Mouse (Mus musculus) midbrain, embryonic 11.5 days (tissue): ENCODE data around the gene Kazn. TPM values are rescaled to one million over a fixed set of nuclear protein-coding genes. Genes with fewer than 3 reads are reported as not detected.

ENCODE experiments used
- polyA plus RNA-seq: library from polyadenylated mRNA; unstranded; fragments of >200 nt; fragmentation: Nextera tagmentation; extraction: Ambion mirVana; gene quantifications from 2 replicates; pipeline ENCODE4 v1.2.1, GENCODE M21; 2014

Kazn gene
- polyA plus RNA-seq, 1 experiment from 2014 or later: 12.1 TPM

Other genes with a start within 250 kb of the Kazn start
- 1.7 and 2.4 TPM in 2 replicates for gene Fhad1, start 224.3 kb downstream of the Kazn start, polyA plus RNA-seq
- gene Tmem51, start 155.1 kb downstream of the Kazn start, polyA plus RNA-seq: 11.1 and 12.3 TPM in 2 replicates